Mouse (Mus musculus): ENCODE measurements around the gene Anapc15-ps.
A peak's percentile ranks its signal among the peaks of the same experiment; 100 is the strongest.

Gene Anapc15-ps

GRCm38 (mm10) chr10:95673351-95673750 lies at the start of gene Anapc15-ps:
Anapc15-ps (minus strand) TSS chr10:95673451.
- no peak for DNase-seq (ENCODE audit: low read depth, low spot score)

- DNase-seq (ENCODE audit: low read depth, low spot score): no peak
Measured at GRCm38 (mm10) chr10:95722203-95722611, 49.0 kb upstream of the Anapc15-ps start.

GRCm38 (mm10) chr10:95720181-95720798 lies 47.0 kb upstream of the Anapc15-ps start:
- DNase-seq (ENCODE audit: low read depth, low spot score): no peak

GRCm38 (mm10) chr10:95719472-95719871 lies 46.2 kb upstream of the Anapc15-ps start:
- DNase-seq (ENCODE audit: low read depth, low spot score): no peak

- DNase-seq (ENCODE audit: low read depth, low spot score): no peak
Measured at GRCm38 (mm10) chr10:95718760-95719159, 45.5 kb upstream of the Anapc15-ps start.

- DNase-seq (ENCODE audit: low read depth, low spot score): no peak
Measured at GRCm38 (mm10) chr10:95717106-95717680, 43.9 kb upstream of the Anapc15-ps start.

- no peak for DNase-seq (ENCODE audit: low read depth, low spot score)
Measured at GRCm38 (mm10) chr10:95715687-95716086, 42.4 kb upstream of the Anapc15-ps start.

GRCm38 (mm10) chr10:95712221-95712620 lies 39.0 kb upstream of the Anapc15-ps start:
- DNase-seq (ENCODE audit: low read depth, low spot score): peak; percentile 40

GRCm38 (mm10) chr10:95709903-95710660 lies 36.8 kb upstream of the Anapc15-ps start:
- DNase-seq (ENCODE audit: low read depth, low spot score): peak; percentile 24

- no peak for DNase-seq (ENCODE audit: low read depth, low spot score)
Measured at GRCm38 (mm10) chr10:95709143-95709880, 36.1 kb upstream of the Anapc15-ps start.

- peak; percentile 65 for DNase-seq (ENCODE audit: low read depth, low spot score)
Measured at GRCm38 (mm10) chr10:95708001-95708400, 34.8 kb upstream of the Anapc15-ps start.

- no peak for DNase-seq (ENCODE audit: low read depth, low spot score)
Measured at GRCm38 (mm10) chr10:95706867-95707266, 33.6 kb upstream of the Anapc15-ps start.

- DNase-seq (ENCODE audit: low read depth, low spot score): no peak
Measured at GRCm38 (mm10) chr10:95705747-95706146, 32.5 kb upstream of the Anapc15-ps start.

GRCm38 (mm10) chr10:95704847-95705246 lies 31.6 kb upstream of the Anapc15-ps start:
- DNase-seq (ENCODE audit: low read depth, low spot score): no peak

- no peak for DNase-seq (ENCODE audit: low read depth, low spot score)
Measured at GRCm38 (mm10) chr10:95703730-95704129, 30.5 kb upstream of the Anapc15-ps start.

GRCm38 (mm10) chr10:95700422-95700821 lies 27.2 kb upstream of the Anapc15-ps start:
- no peak for DNase-seq (ENCODE audit: low read depth, low spot score)

- DNase-seq (ENCODE audit: low read depth, low spot score): peak; percentile 47
Measured at GRCm38 (mm10) chr10:95698920-95699714, 25.9 kb upstream of the Anapc15-ps start.

GRCm38 (mm10) chr10:95696253-95696641 lies 23.0 kb upstream of the Anapc15-ps start:
- no peak for DNase-seq (ENCODE audit: low read depth, low spot score)

GRCm38 (mm10) chr10:95695603-95696252 lies 22.5 kb upstream of the Anapc15-ps start:
- no peak for DNase-seq (ENCODE audit: low read depth, low spot score)

- DNase-seq (ENCODE audit: low read depth, low spot score): no peak
Measured at GRCm38 (mm10) chr10:95694559-95695251, 21.5 kb upstream of the Anapc15-ps start.
